Mouse (Mus musculus) ES-E14 (cell line): ENCODE data around the gene Gm13691.

ENCODE experiments used
- HCFC1 ChIP-seq: IDR thresholded peaks from 2 replicates; pipeline ENCODE4 v1.6.1; 2012; ENCODE audit warnings: low read length, inconsistent platforms, borderline replicate concordance; ENCODE audit not compliant: insufficient read depth
- ZNF384 ChIP-seq: IDR thresholded peaks from 2 replicates; pipeline ENCODE4 v1.6.1; 2012; ENCODE audit warnings: low read depth, low read length, inconsistent platforms

- TF ChIP-seq ZNF384 (no peak), HCFC1 (no peak)
These were observed 24.2 kb downstream of the Gm13691 start for GRCm38 (mm10) chr2:84014572-84014971.
